Mouse (Mus musculus): ENCODE results near the gene Gm20388. TPM values are rescaled to one million over a fixed set of nuclear protein-coding genes. Genes with fewer than 3 reads are reported as not detected.

Gm20388 gene
- polyA plus RNA-seq, 1 experiment from 2014 or later: 1.4 TPM

DNA sequence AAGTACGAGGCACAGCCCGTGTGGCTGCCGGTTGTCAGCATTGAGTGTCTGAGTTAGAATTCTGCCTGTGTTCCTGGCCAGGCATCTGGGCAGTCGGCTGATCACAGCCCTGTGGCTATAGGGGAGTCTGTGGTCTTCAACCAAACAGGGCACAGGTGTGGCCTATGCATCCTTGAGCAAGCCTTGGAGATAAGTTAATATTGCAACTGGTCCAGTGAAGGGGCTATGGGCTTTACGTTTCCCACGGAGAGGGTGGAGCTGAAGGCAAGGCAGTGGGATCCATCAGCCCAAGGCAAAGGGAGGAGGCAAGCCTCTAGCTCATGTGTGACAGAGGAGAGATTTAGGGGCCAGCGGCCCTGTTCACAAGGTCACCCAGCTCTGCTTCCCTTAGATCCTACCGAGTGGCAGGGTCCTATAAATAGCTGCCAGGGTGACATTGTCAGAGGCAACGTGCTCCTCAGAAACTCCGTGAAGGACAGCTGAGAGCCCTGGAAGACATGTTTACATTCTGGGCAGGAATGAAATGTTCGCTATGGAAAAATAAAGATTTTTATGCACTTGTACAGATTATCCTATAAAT, 4229.7 kb downstream of the Gm20388 start:
- Histone ChIP-seq H3K9ac (ENCODE audit: low read depth, low read length) (no peak overlapping the region), H3K27me3 (ENCODE audit: control insufficient read depth, insufficient read depth, low read depth, low read length) (no peaks in the 10 kb centered on the region), H3K4me3 (ENCODE audit: low read depth, low read length) (no peak overlapping the region), H3K4me2 (ENCODE audit: low read depth, low read length) (no peak overlapping the region), H3K27ac (ENCODE audit: low read length) (no peak overlapping the region), H3K4me1 (ENCODE audit: control insufficient read depth, low read depth, low read length) (no peaks in the 10 kb centered on the region), H3K9me3 (replicated peaks; ENCODE audit: control insufficient read depth, low read length) (no peaks in the 10 kb centered on the region), H3K36me3 (ENCODE audit: control insufficient read depth, insufficient read depth) (no peaks in the 10 kb centered on the region)
- WGBS (ENCODE audit: insufficient replicate concordance): 73% methylated on average over 11 of the region's 11 CpGs
- ATAC-seq (ENCODE audit: low read depth): no peak

DNA sequence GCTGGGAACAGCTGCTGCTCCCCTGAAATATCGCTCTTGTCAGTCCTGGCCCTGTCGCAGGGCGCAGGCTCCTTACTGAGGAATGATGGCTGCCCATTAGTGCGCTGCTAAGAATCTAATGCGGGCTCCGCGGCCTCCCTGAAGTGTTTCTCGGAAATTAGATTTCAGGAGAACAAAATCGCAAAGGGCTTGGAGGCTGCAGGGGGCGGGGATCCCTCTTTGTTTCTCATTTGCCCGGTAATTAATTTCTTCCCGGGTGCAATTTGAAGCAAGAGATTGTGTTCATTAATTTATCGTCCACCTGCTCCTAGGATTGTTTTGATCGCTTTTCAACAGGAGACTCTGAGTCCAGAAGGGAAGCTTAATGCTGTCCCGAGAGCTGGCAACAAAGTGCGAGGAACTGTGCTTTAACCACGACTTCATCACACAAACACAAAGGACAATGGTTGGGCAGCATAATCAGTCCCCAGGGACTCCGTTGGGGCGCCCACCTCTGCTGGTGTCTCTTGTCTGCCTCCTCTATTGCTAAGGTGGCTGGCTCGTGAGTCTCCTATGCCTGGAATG, 4230.3 kb downstream of the Gm20388 start:
- ATAC-seq (ENCODE audit: low read depth): no peak
- Histone ChIP-seq H3K9ac (ENCODE audit: low read depth, low read length) (no peak overlapping the region), H3K4me1 (ENCODE audit: control insufficient read depth, low read depth, low read length) (no peaks in the 10 kb centered on the region), H3K27me3 (ENCODE audit: control insufficient read depth, insufficient read depth, low read depth, low read length) (no peaks in the 10 kb centered on the region), H3K4me2 (ENCODE audit: low read depth, low read length) (no peak overlapping the region), H3K4me3 (ENCODE audit: low read depth, low read length) (no peak overlapping the region), H3K9me3 (replicated peaks; ENCODE audit: control insufficient read depth, low read length) (no peaks in the 10 kb centered on the region), H3K27ac (ENCODE audit: low read length) (no peak overlapping the region), H3K36me3 (ENCODE audit: control insufficient read depth, insufficient read depth) (no peaks in the 10 kb centered on the region)
- WGBS (ENCODE audit: insufficient replicate concordance): 66% methylated on average over 20 of the region's 20 CpGs

GRCm38 (mm10) chr8:124141681-124142391, 4231.2 kb downstream of the Gm20388 start:
- ATAC-seq (ENCODE audit: low read depth): no peak

DNA sequence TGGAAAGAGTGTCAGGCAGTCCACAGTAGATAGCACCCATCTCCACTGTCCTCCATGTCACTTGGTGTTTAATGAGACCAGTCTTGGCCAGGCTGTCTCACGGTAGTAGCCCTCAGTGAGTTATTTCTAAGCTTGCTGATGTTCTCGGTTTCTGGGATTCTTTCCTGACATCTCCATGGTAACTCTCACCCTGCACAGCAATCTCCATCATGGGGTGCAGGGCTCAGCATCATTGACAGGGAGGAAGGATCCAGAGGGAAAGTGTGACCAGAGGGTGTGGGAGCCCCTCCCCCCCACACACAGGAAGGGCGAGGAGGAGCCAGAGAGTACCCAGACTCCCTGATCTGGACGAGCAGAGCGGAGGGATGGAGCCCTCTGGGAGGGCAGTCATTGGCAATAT, 4232.4 kb downstream of the Gm20388 start:
- Histone ChIP-seq H3K9ac (ENCODE audit: low read depth, low read length) (no peak overlapping the region), H3K9me3 (replicated peaks; ENCODE audit: control insufficient read depth, low read length) (no peaks in the 10 kb centered on the region), H3K27me3 (ENCODE audit: control insufficient read depth, insufficient read depth, low read depth, low read length) (no peaks in the 10 kb centered on the region), H3K4me2 (ENCODE audit: low read depth, low read length) (no peak overlapping the region), H3K4me3 (ENCODE audit: low read depth, low read length) (no peak overlapping the region), H3K36me3 (ENCODE audit: control insufficient read depth, insufficient read depth) (no peaks in the 10 kb centered on the region), H3K4me1 (ENCODE audit: control insufficient read depth, low read depth, low read length) (no peaks in the 10 kb centered on the region), H3K27ac (ENCODE audit: low read length) (no peak overlapping the region)
- 46% methylated on average over 5 of the region's 5 CpGs for WGBS (ENCODE audit: insufficient replicate concordance)
- no peak for ATAC-seq (ENCODE audit: low read depth)

More at GRCm38 (mm10) chr8:124141681-124142391, 4231.2 kb downstream of the Gm20388 start:
- H3K27me3 ChIP-seq (ENCODE audit: control insufficient read depth, insufficient read depth, low read depth, low read length): no peaks in the 10 kb centered on the region
- no peak overlapping the region for H3K9ac ChIP-seq (ENCODE audit: low read depth, low read length)
- H3K27ac ChIP-seq (ENCODE audit: low read length): no peak overlapping the region
- no peak overlapping the region for H3K4me2 ChIP-seq (ENCODE audit: low read depth, low read length)
- H3K36me3 ChIP-seq (ENCODE audit: control insufficient read depth, insufficient read depth): no peaks in the 10 kb centered on the region
- H3K9me3 ChIP-seq (replicated peaks; ENCODE audit: control insufficient read depth, low read length): no peaks in the 10 kb centered on the region
- no peaks in the 10 kb centered on the region for H3K4me1 ChIP-seq (ENCODE audit: control insufficient read depth, low read depth, low read length)
- WGBS (ENCODE audit: insufficient replicate concordance): 58% methylated on average over 9 of the region's 9 CpGs
- no peak overlapping the region for H3K4me3 ChIP-seq (ENCODE audit: low read depth, low read length)

- whole genome bisulfite sequencing (ENCODE audit: insufficient replicate concordance): 73% methylated on average over 16 of the region's 16 CpGs
- Histone ChIP-seq H3K4me1 (ENCODE audit: control insufficient read depth, low read depth, low read length) (no peaks in the 10 kb centered on the region), H3K36me3 (ENCODE audit: control insufficient read depth, insufficient read depth) (no peaks in the 10 kb centered on the region), H3K4me2 (ENCODE audit: low read depth, low read length) (no peak overlapping the region), H3K27ac (ENCODE audit: low read length) (no peak overlapping the region), H3K9me3 (replicated peaks; ENCODE audit: control insufficient read depth, low read length) (no peaks in the 10 kb centered on the region), H3K9ac (ENCODE audit: low read depth, low read length) (no peak overlapping the region), H3K27me3 (ENCODE audit: control insufficient read depth, insufficient read depth, low read depth, low read length) (no peaks in the 10 kb centered on the region), H3K4me3 (ENCODE audit: low read depth, low read length) (no peak overlapping the region)
- ATAC-seq (ENCODE audit: low read depth): no peak
Measured at GRCm38 (mm10) chr8:124143871-124144618, 4233.4 kb downstream of the Gm20388 start.

GRCm38 (mm10) chr8:124144619-124144980, 4234.0 kb downstream of the Gm20388 start:
- no peak overlapping the region for H3K4me2 ChIP-seq (ENCODE audit: low read depth, low read length)
- H3K27ac ChIP-seq (ENCODE audit: low read length): no peak overlapping the region
- H3K9ac ChIP-seq (ENCODE audit: low read depth, low read length): no peak overlapping the region
- WGBS (ENCODE audit: insufficient replicate concordance): 76% methylated on average over 12 of the region's 12 CpGs
- H3K36me3 ChIP-seq (ENCODE audit: control insufficient read depth, insufficient read depth): no peaks in the 10 kb centered on the region
- H3K4me3 ChIP-seq (ENCODE audit: low read depth, low read length): no peak overlapping the region
- no peaks in the 10 kb centered on the region for H3K27me3 ChIP-seq (ENCODE audit: control insufficient read depth, insufficient read depth, low read depth, low read length)
- no peaks in the 10 kb centered on the region for H3K9me3 ChIP-seq (replicated peaks; ENCODE audit: control insufficient read depth, low read length)
- H3K4me1 ChIP-seq (ENCODE audit: control insufficient read depth, low read depth, low read length): no peaks in the 10 kb centered on the region
- no peak for ATAC-seq (ENCODE audit: low read depth)

DNA sequence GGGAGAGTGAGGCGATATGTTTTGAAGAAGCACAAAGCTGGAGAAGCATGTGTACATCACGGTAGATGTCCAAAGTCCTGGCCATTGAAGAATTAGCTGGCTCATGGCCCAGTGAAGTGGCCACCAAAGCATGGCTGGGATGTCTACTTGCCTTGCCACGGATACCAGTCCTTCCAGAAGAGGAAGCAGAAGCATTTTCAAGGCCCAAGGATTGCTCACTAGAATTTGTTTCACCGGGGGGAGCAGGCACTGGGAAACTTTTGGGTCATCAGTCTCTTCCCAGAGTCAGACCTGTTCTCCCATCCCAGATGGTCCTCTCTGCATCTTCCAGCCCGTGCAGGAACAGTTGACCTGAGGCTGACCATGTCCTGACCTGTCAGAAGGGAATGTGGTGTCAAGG, 4235.6 kb downstream of the Gm20388 start:
- H3K36me3 ChIP-seq (ENCODE audit: control insufficient read depth, insufficient read depth): no peaks in the 10 kb centered on the region
- no peaks in the 10 kb centered on the region for H3K4me1 ChIP-seq (ENCODE audit: control insufficient read depth, low read depth, low read length)
- no peak for ATAC-seq (ENCODE audit: low read depth)
- no peak overlapping the region for H3K4me2 ChIP-seq (ENCODE audit: low read depth, low read length)
- 52% methylated on average over 5 of the region's 5 CpGs for WGBS (ENCODE audit: insufficient replicate concordance)
- H3K9ac ChIP-seq (ENCODE audit: low read depth, low read length): no peak overlapping the region
- H3K9me3 ChIP-seq (replicated peaks; ENCODE audit: control insufficient read depth, low read length): no peaks in the 10 kb centered on the region
- H3K27me3 ChIP-seq (ENCODE audit: control insufficient read depth, insufficient read depth, low read depth, low read length): no peaks in the 10 kb centered on the region
- no peak overlapping the region for H3K4me3 ChIP-seq (ENCODE audit: low read depth, low read length)
- no peak overlapping the region for H3K27ac ChIP-seq (ENCODE audit: low read length)

DNA sequence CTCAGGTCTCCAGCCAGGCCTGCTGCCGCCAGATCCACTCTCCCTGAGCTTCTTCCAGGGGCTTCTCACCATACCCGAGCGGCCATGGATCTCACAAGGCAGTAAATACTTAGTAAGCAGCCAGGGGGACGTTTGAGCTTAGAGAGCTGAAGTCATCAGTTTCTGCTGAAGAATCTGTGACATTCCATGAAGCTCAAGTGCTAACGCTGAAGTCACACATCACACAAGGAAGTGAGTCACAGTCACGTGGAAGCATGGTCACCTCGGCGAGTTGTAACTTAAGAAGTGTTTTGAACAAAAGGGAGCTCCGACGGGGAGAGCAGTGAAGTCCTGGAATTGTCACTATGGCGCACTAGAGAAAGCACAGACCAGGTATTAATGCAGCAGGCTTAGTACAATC, 4239.4 kb downstream of the Gm20388 start:
- no peak overlapping the region for H3K4me3 ChIP-seq (ENCODE audit: low read depth, low read length)
- H3K9ac ChIP-seq (ENCODE audit: low read depth, low read length): no peak overlapping the region
- H3K4me2 ChIP-seq (ENCODE audit: low read depth, low read length): no peak overlapping the region
- ATAC-seq (ENCODE audit: low read depth): no peak
- no peaks in the 10 kb centered on the region for H3K36me3 ChIP-seq (ENCODE audit: control insufficient read depth, insufficient read depth)
- no peaks in the 10 kb centered on the region for H3K27me3 ChIP-seq (ENCODE audit: control insufficient read depth, insufficient read depth, low read depth, low read length)
- H3K27ac ChIP-seq (ENCODE audit: low read length): no peak overlapping the region
- H3K4me1 ChIP-seq (ENCODE audit: control insufficient read depth, low read depth, low read length): no peaks in the 10 kb centered on the region
- H3K9me3 ChIP-seq (replicated peaks; ENCODE audit: control insufficient read depth, low read length): no peaks in the 10 kb centered on the region
- WGBS (ENCODE audit: insufficient replicate concordance): 50% methylated on average over 11 of the region's 11 CpGs

DNA sequence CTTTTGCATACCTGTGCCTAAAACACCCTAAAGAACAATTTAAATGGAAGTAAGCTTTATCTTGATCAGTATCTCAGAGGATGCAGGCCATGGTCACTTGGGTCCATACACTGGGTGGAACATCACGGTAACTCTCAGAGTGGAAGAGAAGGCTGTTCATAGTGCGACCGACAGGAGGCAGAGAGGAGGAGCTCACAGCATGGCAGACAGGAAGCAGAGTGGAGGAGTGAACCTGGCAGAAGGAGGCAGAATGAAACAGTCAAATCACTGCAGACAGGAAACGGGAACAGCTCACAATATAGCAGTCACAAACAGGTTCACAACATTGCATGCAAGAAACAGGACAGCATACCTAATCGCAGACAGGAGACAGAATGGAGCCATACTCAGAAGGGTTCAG, 4239.9 kb downstream of the Gm20388 start:
- no peaks in the 10 kb centered on the region for H3K4me1 ChIP-seq (ENCODE audit: control insufficient read depth, low read depth, low read length)
- H3K27me3 ChIP-seq (ENCODE audit: control insufficient read depth, insufficient read depth, low read depth, low read length): no peaks in the 10 kb centered on the region
- no peak for ATAC-seq (ENCODE audit: low read depth)
- H3K4me3 ChIP-seq (ENCODE audit: low read depth, low read length): no peak overlapping the region
- no peak overlapping the region for H3K4me2 ChIP-seq (ENCODE audit: low read depth, low read length)
- no peak overlapping the region for H3K9ac ChIP-seq (ENCODE audit: low read depth, low read length)
- no peak overlapping the region for H3K27ac ChIP-seq (ENCODE audit: low read length)
- H3K9me3 ChIP-seq (replicated peaks; ENCODE audit: control insufficient read depth, low read length): no peaks in the 10 kb centered on the region
- WGBS (ENCODE audit: insufficient replicate concordance): 63% methylated on average over 5 of the region's 5 CpGs
- H3K36me3 ChIP-seq (ENCODE audit: control insufficient read depth, insufficient read depth): no peaks in the 10 kb centered on the region

All from liver, embryonic 16.5 days (tissue).